Mouse (Mus musculus) MEL (cell line): ENCODE data around the gene Ski. TPM values are rescaled to one million over a fixed set of nuclear protein-coding genes. Genes with fewer than 3 reads are reported as not detected.

Experiments used
- DNase-seq: peaks from one replicate; pipeline ENCODE4 v3.0.0; 2011; ENCODE audit warnings: low read depth, low spot score
- H3K27ac ChIP-seq: 2 replicates; pipeline ENCODE4 v1.5.1; 2012; ENCODE audit warnings: low read depth, mild to moderate bottlenecking, control low read depth, low read length, moderate library complexity; ENCODE audit not compliant: control insufficient read depth
- H3K27me3 ChIP-seq, 2 experiments: fragments of 150-350 bp in 1 of 2; sonication (generic) in 1 of 2; 2 replicates each; pipeline ENCODE4 v1.6.1; 2012; ENCODE audit warnings: low read length in 2 of 2, mild to moderate bottlenecking in 2 of 2, improper control_type of control experiment in 1 of 2, moderate library complexity in 1 of 2; ENCODE audit not compliant: insufficient read depth in 2 of 2, control insufficient read depth in 1 of 2
- H3K36me3 ChIP-seq, 2 experiments: 2 replicates each; pipeline ENCODE4 v1.6.1; 2012 to 2014; ENCODE audit warnings: low read length in 2 of 2, improper control_type of control experiment in 1 of 2, inconsistent platforms in 1 of 2, mild to moderate bottlenecking in 1 of 2; ENCODE audit not compliant: insufficient read depth in 2 of 2, control insufficient read depth in 1 of 2
- H3K4me1 ChIP-seq, 2 experiments: fragments of 150-350 bp in 1 of 2; sonication (generic) in 1 of 2; 2 replicates each; pipeline ENCODE4 v1.6.1; 2012; ENCODE audit warnings: low read length in 2 of 2, improper control_type of control experiment in 1 of 2, mild to moderate bottlenecking in 1 of 2; ENCODE audit not compliant: insufficient read depth in 2 of 2, control insufficient read depth in 1 of 2
- H3K4me3 ChIP-seq, 2 experiments: fragments of 150-350 bp in 1 of 2; sonication (generic) in 1 of 2; 2 replicates each; pipeline ENCODE4 v1.5.1; 2012; ENCODE audit warnings: low read depth in 2 of 2, low read length in 2 of 2, mild to moderate bottlenecking in 2 of 2, moderate library complexity in 2 of 2, control low read depth in 1 of 2, improper control_type of control experiment in 1 of 2; ENCODE audit not compliant: control insufficient read depth in 1 of 2, insufficient read depth in 1 of 2
- H3K79me2 ChIP-seq: 2 replicates; pipeline ENCODE4 v1.6.1; 2012; ENCODE audit warnings: mild to moderate bottlenecking, low read length, moderate library complexity; ENCODE audit not compliant: control insufficient read depth, poor library complexity, insufficient read depth
- H3K9ac ChIP-seq: 2 replicates; pipeline ENCODE4 v1.6.1; 2012; ENCODE audit warnings: low read depth, mild to moderate bottlenecking, control low read depth, low read length, moderate library complexity; ENCODE audit not compliant: control insufficient read depth, poor library complexity, severe bottlenecking
- H3K9me3 ChIP-seq: fragments of 150-350 bp; sonication (generic); replicated peaks from 2 replicates; pipeline ENCODE4 v1.6.1; 2012; ENCODE audit warnings: mild to moderate bottlenecking, low read length, improper control_type of control experiment, moderate library complexity; ENCODE audit not compliant: insufficient read depth
- CHD2 ChIP-seq: IDR thresholded peaks from 2 replicates; pipeline ENCODE4 v1.6.1; 2011; ENCODE audit warnings: low read length, improper control_type of control experiment
- CTCF ChIP-seq, 3 experiments: IDR thresholded peaks in 2 of 3; conservative IDR thresholded peaks in 1 of 3; 2 replicates each; pipeline ENCODE4 v1.5.1; 2011 to 2012; ENCODE audit warnings: low read length in 3 of 3, low read depth in 2 of 3, mild to moderate bottlenecking in 2 of 3, improper control_type of control experiment in 1 of 3, inconsistent platforms in 1 of 3, mixed read lengths in 1 of 3, moderate library complexity in 1 of 3; ENCODE audit not compliant: control insufficient read depth in 1 of 3, insufficient read depth in 1 of 3, poor library complexity in 1 of 3, severe bottlenecking in 1 of 3
- ELF1 ChIP-seq: IDR thresholded peaks from 2 replicates; pipeline ENCODE4 v1.6.1; 2014; ENCODE audit warnings: low read depth, mild to moderate bottlenecking, inconsistent platforms, low read length, improper control_type of control experiment, moderate library complexity
- EP300 ChIP-seq, 2 experiments: IDR thresholded peaks; 2 replicates each; pipeline ENCODE4 v1.6.1; 2011; ENCODE audit warnings: improper control_type of control experiment in 2 of 2, low read length in 2 of 2, low read depth in 1 of 2, mild to moderate bottlenecking in 1 of 2
- KAT2A ChIP-seq: conservative IDR thresholded peaks from 2 replicates; pipeline ENCODE4 v1.6.1; 2012; ENCODE audit warnings: low read depth, low read length, improper control_type of control experiment, inconsistent platforms
- MAFK ChIP-seq: IDR thresholded peaks from 2 replicates; pipeline ENCODE4 v1.6.1; 2011; ENCODE audit warnings: low read depth, mild to moderate bottlenecking, low read length, improper control_type of control experiment, borderline replicate concordance
- MAX ChIP-seq: IDR thresholded peaks from 2 replicates; pipeline ENCODE4 v1.6.1; 2011; ENCODE audit warnings: low read length, improper control_type of control experiment
- MEF2A ChIP-seq: IDR thresholded peaks from 2 replicates; pipeline ENCODE4 v1.6.1; 2014; ENCODE audit warnings: low read depth, mild to moderate bottlenecking, inconsistent platforms, low read length, improper control_type of control experiment; ENCODE audit not compliant: poor library complexity, insufficient replicate concordance, severe bottlenecking; ENCODE audit errors: extremely low read depth
- MYB ChIP-seq: IDR thresholded peaks from 2 replicates; pipeline ENCODE4 v1.6.1; 2011; ENCODE audit warnings: mild to moderate bottlenecking, low read depth, low read length, improper control_type of control experiment
- MYC ChIP-seq: IDR thresholded peaks from 2 replicates; pipeline ENCODE4 v1.6.1; 2011; ENCODE audit warnings: low read depth, mild to moderate bottlenecking, low read length, improper control_type of control experiment, moderate library complexity
- NELFE ChIP-seq: IDR thresholded peaks from 2 replicates; pipeline ENCODE4 v1.6.1; 2011; ENCODE audit warnings: low read depth, low read length, improper control_type of control experiment
- NRF1 ChIP-seq: IDR thresholded peaks from 2 replicates; pipeline ENCODE4 v1.6.1; 2014; ENCODE audit warnings: low read depth, mild to moderate bottlenecking, inconsistent platforms, low read length, improper control_type of control experiment, moderate library complexity; ENCODE audit not compliant: poor library complexity, insufficient read depth, severe bottlenecking
- POLR2A ChIP-seq, 2 experiments: IDR thresholded peaks; 2 replicates each; pipeline ENCODE4 v1.6.1; 2011 to 2012; ENCODE audit warnings: low read length in 2 of 2, mild to moderate bottlenecking in 2 of 2, control low read depth in 1 of 2, improper control_type of control experiment in 1 of 2, low read depth in 1 of 2, moderate library complexity in 1 of 2; ENCODE audit not compliant: control insufficient read depth in 1 of 2, insufficient read depth in 1 of 2, poor library complexity in 1 of 2
- POLR2AphosphoS5 ChIP-seq: IDR thresholded peaks from 2 replicates; pipeline ENCODE4 v1.6.1; 2012; ENCODE audit warnings: low read depth, borderline replicate concordance, mild to moderate bottlenecking, inconsistent platforms, low read length, moderate library complexity, mixed read lengths
- TBP ChIP-seq: IDR thresholded peaks from 2 replicates; pipeline ENCODE4 v1.8.0; 2011; ENCODE audit warnings: low read depth, low read length, improper control_type of control experiment
- UBTF ChIP-seq: IDR thresholded peaks from 2 replicates; pipeline ENCODE4 v1.6.1; 2012; ENCODE audit warnings: low read depth, mild to moderate bottlenecking, inconsistent platforms, low read length, improper control_type of control experiment, moderate library complexity, borderline replicate concordance; ENCODE audit not compliant: insufficient read depth
- polyA plus RNA-seq, 2 experiments: library from polyadenylated mRNA; stranded (reverse) in 1 of 2; unstranded in 1 of 2; fragments of >175 nt in 1 of 2; fragments of >200 nt in 1 of 2; gene quantifications; 2 replicates each; pipeline versions ENCODE4 v1.2.1 to v1.2.4; 2012; ENCODE audit warnings: low replicate concordance in 2 of 2, low read depth in 1 of 2; ENCODE audit not compliant: insufficient read length in 2 of 2, insufficient read depth in 1 of 2, missing spikeins in 1 of 2
- total RNA-seq: library from RNA; depleted of rRNA; stranded (reverse); fragments of 300-350 nt; gene quantifications from 2 replicates; pipeline ENCODE4 v1.2.3, GENCODE M21; 2012

Ski gene
- total and polyA plus RNA-seq, 3 experiments: 6.9 to 16.1 TPM; not detected in 1

DNA sequence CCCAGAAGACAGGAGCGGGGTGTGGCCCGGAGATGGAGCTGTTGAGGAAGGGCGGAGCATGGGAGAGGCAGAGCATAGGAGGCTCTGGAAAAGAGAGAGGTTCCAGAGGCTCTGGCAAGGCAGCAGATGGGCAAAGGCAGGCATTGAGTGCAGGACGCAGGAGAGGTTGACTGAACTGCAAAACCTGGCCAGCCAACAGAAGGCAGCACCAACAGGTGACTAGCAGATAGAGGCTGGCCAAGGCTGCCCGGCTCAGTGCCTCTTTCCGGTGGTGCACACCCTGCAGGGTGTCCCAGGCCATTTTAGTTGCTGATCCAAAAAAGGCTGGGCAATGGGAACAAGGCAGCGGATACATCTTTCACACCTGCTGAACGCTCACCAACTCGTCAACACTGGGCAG lies 19.4 kb upstream of the Ski start:
- TF ChIP-seq POLR2A (IDR thresholded peaks at IDR 0.05; ENCODE audit: control insufficient read depth in 1 of 2, insufficient read depth in 1 of 2, low read depth in 1 of 2, low read length in 2 of 2, poor library complexity in 1 of 2): no peak
- TF ChIP-seq NELFE: no peak
- no peak for TF ChIP-seq MAX
- TF ChIP-seq MAFK: no peak
- no peak for TF ChIP-seq MEF2A
- TF ChIP-seq NRF1: no peak
- TF ChIP-seq CHD2: no peak
- no peak for TF ChIP-seq KAT2A
- TF ChIP-seq ELF1: no peak
- no peak for TF ChIP-seq EP300 (IDR thresholded peaks at IDR 0.05; ENCODE audit: low read depth in 1 of 2, low read length in 2 of 2)
- TF ChIP-seq CTCF (IDR thresholded peaks at IDR 0.05 in 2 of 3, conservative IDR thresholded peaks at IDR 0.05 in 1 of 3; ENCODE audit: control insufficient read depth in 1 of 3, insufficient read depth in 1 of 3, low read depth in 2 of 3, low read length in 3 of 3, poor library complexity in 1 of 3, severe bottlenecking in 1 of 3): no peak
- no peak for TF ChIP-seq UBTF
- TF ChIP-seq MYB: no peak
- no peaks in the 10 kb centered on the region for H3K4me1 ChIP-seq
- DNase-seq: no peak

GRCm38 (mm10) chr4:155239494-155239893 lies 17.1 kb upstream of the Ski start:
- Histone ChIP-seq H3K79me2 (no peaks in the 10 kb centered on the region), H3K36me3 (peaks cover 0 to 2% of the 10 kb centered on the region in 2 experiments; a peak in 1 of 4 replicates), H3K27me3 (peaks cover 2 to 6% of the 10 kb centered on the region in 2 experiments; a peak in 2 of 4 replicates), H3K27ac (no peak overlapping the region), H3K9me3 (no peaks in the 10 kb centered on the region), H3K4me1 (0 out of 4 replicates have a peak, but pooled peaks cover 0 to 7% of the 10 kb centered on the region in 2 experiments), H3K4me3 (no peak overlapping the region), H3K9ac (no peak overlapping the region)
- no peak for DNase-seq
- no peak for TF ChIP-seq TBP
- no peak for TF ChIP-seq NELFE
- TF ChIP-seq MAX: no peak
- no peak for TF ChIP-seq EP300 (IDR thresholded peaks at IDR 0.05; ENCODE audit: low read depth in 1 of 2, low read length in 2 of 2)
- no peak for TF ChIP-seq CHD2

More for the DNA sequence above, 19.4 kb upstream of the Ski start:
- Histone ChIP-seq H3K9ac (no peak overlapping the region), H3K79me2 (no peaks in the 10 kb centered on the region), H3K27me3 (peaks cover 2 to 6% of the 10 kb centered on the region in 2 experiments; a peak in 2 of 4 replicates), H3K4me3 (no peak overlapping the region), H3K36me3 (no peaks in the 10 kb centered on the region), H3K9me3 (no peaks in the 10 kb centered on the region), H3K27ac (no peak overlapping the region)

- no peaks in the 10 kb centered on the region for H3K79me2 ChIP-seq
- H3K27me3 ChIP-seq: peaks cover 2 to 6% of the 10 kb centered on the region in 2 experiments; a peak in 2 of 4 replicates
- H3K9ac ChIP-seq: no peak overlapping the region
- no peak for TF ChIP-seq POLR2AphosphoS5
- TF ChIP-seq KAT2A: no peak
- TF ChIP-seq MYC: no peak
- H3K36me3 ChIP-seq: peaks cover 0 to 2% of the 10 kb centered on the region in 2 experiments; a peak in 1 of 4 replicates
- no peaks in the 10 kb centered on the region for H3K9me3 ChIP-seq
- no peak overlapping the region for H3K4me3 ChIP-seq
- H3K27ac ChIP-seq: no peak overlapping the region
- 0 out of 4 replicates have a peak, but pooled peaks cover 0 to 10% of the 10 kb centered on the region in 2 experiments for H3K4me1 ChIP-seq
- DNase-seq: no peak
Observed at GRCm38 (mm10) chr4:155238276-155238675, 15.9 kb upstream of the Ski start.
